Mouse (Mus musculus): ENCODE measurements around the gene Palb2. TPM values are rescaled to one million over a fixed set of nuclear protein-coding genes. Genes with fewer than 3 reads are reported as not detected.

Palb2 gene
- polyA plus RNA-seq, 1 experiment from 2014 or later, result 16.2 TPM

Other genes starting within 250 kb of the Palb2 start
- gene Cog7, start 151.3 kb downstream of the Palb2 start, polyA plus RNA-seq (2015; fragmentation: Nextera tagmentation; extraction: Ambion mirVana), result 20.4 and 24.8 TPM in 2 replicates
- gene Gga2, start 111.8 kb downstream of the Palb2 start, polyA plus RNA-seq (2015; fragmentation: Nextera tagmentation; extraction: Ambion mirVana), result 96.7 and 96.9 TPM in 2 replicates
- gene Ubfd1, start 65.8 kb downstream of the Palb2 start, polyA plus RNA-seq (2015; fragmentation: Nextera tagmentation; extraction: Ambion mirVana), result 73.4 and 76.9 TPM in 2 replicates
- 14.4 and 14.7 TPM in 2 replicates for gene Ears2, start 65.7 kb downstream of the Palb2 start, polyA plus RNA-seq (2015; fragmentation: Nextera tagmentation; extraction: Ambion mirVana)
- 623 and 680 TPM in 2 replicates for gene Ndufab1, start 31.1 kb downstream of the Palb2 start, polyA plus RNA-seq (2015; fragmentation: Nextera tagmentation; extraction: Ambion mirVana)
- 128 and 129 TPM in 2 replicates for gene Dctn5, start 56 bp upstream of the Palb2 start, polyA plus RNA-seq (2015; fragmentation: Nextera tagmentation; extraction: Ambion mirVana)
- 112 and 125 TPM in 2 replicates for gene Plk1, start 26.5 kb upstream of the Palb2 start, polyA plus RNA-seq (2015; fragmentation: Nextera tagmentation; extraction: Ambion mirVana)
- gene Ern2, start 53.2 kb upstream of the Palb2 start, polyA plus RNA-seq (2015; fragmentation: Nextera tagmentation; extraction: Ambion mirVana), result not detected in 2 replicates
- 0.48 TPM in 1 of 2 replicates, not detected in the other for gene Chp2, start 86.5 kb upstream of the Palb2 start, polyA plus RNA-seq (2015; fragmentation: Nextera tagmentation; extraction: Ambion mirVana)
- 5.9 and 6.1 TPM in 2 replicates for gene Prkcb, start 155.8 kb upstream of the Palb2 start, polyA plus RNA-seq (2015; fragmentation: Nextera tagmentation; extraction: Ambion mirVana)

All from embryonic facial prominence, embryonic 13.5 days (tissue).